Mouse (Mus musculus): ENCODE data around the gene Tmem233. TPM values are rescaled to one million over a fixed set of nuclear protein-coding genes. Genes with fewer than 3 reads are reported as not detected.

Gene Tmem233
- polyA plus RNA-seq, 1 experiment from 2014 or later = not detected

DNA sequence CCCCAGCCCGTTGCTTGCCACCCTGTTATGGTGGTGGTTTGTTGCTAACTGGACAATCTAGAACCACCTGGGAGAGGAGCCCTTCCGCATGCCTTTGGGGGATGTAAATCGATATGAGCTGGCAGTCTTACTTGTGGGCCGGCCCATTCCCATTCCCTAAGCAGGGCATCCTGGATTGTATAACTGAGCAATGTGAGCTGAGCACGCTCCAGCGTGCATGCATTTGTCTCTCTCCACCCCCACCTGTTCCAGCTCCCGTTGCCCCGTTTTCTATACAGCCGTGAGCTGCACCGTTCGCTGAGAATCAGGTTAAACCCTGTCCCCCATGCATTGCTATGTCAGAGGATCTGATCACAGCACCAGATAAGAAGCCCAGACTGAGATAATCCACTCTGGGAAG is 91.3 kb downstream of the Tmem233 start:
- H3K27ac ChIP-seq = no peak overlapping the region
- no peak overlapping the region for H3K9ac ChIP-seq
- no peaks in the 10 kb centered on the region for H3K4me1 ChIP-seq
- H3K4me3 ChIP-seq = no peak overlapping the region
- ATAC-seq (replicated peaks) = no peak
- H3K27me3 ChIP-seq (replicated peaks) = no peaks in the 10 kb centered on the region
- 0 out of 2 replicates have a peak, but pooled peaks cover 2% of the 10 kb centered on the region for H3K9me3 ChIP-seq
- WGBS = 95% methylated on average over 11 of the region's 11 CpGs
- no peak overlapping the region for H3K4me2 ChIP-seq
- H3K36me3 ChIP-seq (replicated peaks) = peaks cover 17% of the 10 kb centered on the region

Other genes with a start within 250 kb of the Tmem233 start
- 25.8 and 26.9 TPM in 2 replicates for gene Cit, start 238.0 kb downstream of the Tmem233 start, polyA plus RNA-seq (2015; fragmentation: Nextera tagmentation; extraction: Ambion mirVana)
- gene Prkab1, start 58.7 kb downstream of the Tmem233 start, polyA plus RNA-seq (2015; fragmentation: Nextera tagmentation; extraction: Ambion mirVana) = 59.0 and 59.8 TPM in 2 replicates
- 2.6 and 3.1 TPM in 2 replicates for gene Ccdc60, start 205.7 kb upstream of the Tmem233 start, polyA plus RNA-seq (2015; fragmentation: Nextera tagmentation; extraction: Ambion mirVana)